Mouse (Mus musculus) lung, adult 10 weeks (tissue): ENCODE data around the gene Tyw5. TPM values are rescaled to one million over a fixed set of nuclear protein-coding genes. Genes with fewer than 3 reads are reported as not detected.

Source experiments
- polyA plus RNA-seq: library from polyadenylated mRNA; stranded (reverse); fragments of 350-450 nt; fragmentation: Illumina TruSeq; extraction: RNeasy Lipid Tissue Mini Kit (QIAGEN cat#74804); gene quantifications from one replicate; pipeline ENCODE4 v1.2.3, GENCODE M21; 2014; ENCODE audit warnings: low read depth, low replicate concordance; ENCODE audit not compliant: insufficient read depth

Gene Tyw5
- polyA plus RNA-seq = 21.4 TPM

DNA sequence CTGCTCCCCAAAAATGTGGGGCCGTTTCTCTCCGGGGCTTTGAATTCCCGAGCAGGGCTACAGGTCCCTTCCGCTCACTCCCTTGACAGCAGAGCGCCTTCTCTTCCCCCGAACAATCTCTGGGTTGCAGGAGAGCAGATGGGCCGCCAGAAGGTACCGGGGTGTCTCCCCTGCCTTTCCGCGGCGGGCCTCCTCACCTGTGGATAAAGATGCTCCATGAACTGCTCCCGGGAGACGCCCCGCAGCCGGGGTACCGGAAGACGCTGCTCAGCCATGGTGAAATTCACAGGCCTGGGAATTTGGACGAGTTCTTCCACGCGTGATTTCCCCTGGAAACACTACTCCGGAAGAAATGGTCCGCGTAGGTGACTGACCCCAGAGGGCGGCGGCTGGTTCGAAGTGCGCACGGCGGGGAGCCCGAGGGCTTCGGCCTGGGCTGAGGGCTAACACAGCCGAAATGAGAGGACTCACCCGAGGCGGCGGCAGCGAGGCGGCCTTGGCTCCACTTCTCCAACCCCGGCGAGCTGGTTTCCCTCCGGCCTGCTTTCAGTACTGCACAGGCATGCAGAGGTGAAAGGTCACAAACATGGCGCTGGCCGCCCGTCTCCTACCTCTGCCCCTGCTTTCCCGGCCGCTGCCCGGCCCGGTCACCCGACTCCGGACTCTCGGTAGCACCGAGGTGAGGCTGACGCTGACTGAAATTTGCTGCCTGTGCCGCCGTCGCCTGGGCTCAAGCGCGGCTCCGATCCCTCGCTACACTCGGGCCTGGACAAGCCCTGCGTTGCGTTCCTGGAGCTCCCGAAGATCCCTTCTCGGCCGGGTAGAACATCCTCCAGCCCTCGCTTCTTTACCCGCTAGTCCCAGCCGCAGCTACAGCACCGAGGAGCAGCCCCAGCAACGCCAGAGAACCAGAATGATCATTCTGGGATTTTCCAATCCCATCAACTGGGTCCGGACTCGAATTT is at the start of gene Tyw5, which contains the start of gene Maip1:
TSS of gene Tyw5 (minus strand) at position 915 of the 965 bp plus-strand sequence.
TSS of gene Maip1 (plus strand) at position 142 of the 965 bp plus-strand sequence.

DNA sequence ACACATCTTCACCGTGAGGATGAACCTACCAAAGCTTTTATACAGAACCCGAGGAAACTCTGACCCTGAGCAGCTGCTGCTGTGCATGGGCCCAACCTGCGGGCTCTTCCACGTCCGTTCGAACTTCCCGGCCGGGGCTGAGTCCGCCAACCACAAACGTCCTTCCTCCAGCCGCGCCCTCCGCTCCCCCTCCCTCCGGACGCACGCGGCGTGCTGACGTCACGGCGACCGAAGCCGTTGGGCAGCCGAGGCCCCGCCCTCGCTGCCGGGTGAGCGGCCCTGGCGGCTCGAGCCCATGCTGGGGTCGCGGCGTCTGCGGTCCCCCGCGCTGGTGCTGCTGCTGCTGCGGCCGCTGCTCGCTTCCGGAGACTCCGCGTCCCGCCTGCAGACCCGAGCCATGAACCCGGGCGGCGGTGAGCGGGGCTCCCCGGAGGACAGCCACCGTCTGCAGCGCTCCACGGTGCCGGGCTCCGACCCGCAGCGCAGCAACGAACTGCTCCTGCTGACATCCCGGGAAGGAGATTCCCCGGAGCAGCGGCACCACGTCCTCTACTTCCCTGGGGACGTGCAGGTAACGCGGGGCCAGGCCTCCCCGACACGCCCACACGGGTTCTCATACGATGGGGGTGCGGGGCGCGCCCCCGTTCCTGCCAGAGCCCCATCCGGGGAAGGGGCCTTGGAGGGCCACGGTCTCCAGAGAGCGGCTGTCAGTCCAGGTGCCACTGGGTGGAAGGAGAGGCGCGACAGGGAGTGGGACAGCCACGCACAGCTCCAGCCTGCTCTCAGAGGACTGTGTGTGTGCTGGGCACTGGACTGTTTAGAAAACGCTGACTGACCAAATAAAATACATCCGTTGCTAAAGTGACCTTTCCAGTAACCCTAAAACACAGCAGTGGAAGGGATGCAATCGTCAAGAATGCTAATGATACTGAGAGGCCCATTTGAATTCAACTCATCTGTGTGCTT is 29.2 kb downstream of the Tyw5 start, which contains the start of gene 1700066M21Rik:
TSS of gene 1700066M21Rik (plus strand) at position 245 of the 966 bp plus-strand sequence.

Other genes with a start within 250 kb of the Tyw5 start
- 3.5 TPM for gene 1700066M21Rik, start 29.5 kb downstream of the Tyw5 start, polyA plus RNA-seq
- gene Maip1, start 773 bp downstream of the Tyw5 start, polyA plus RNA-seq = 6.7 TPM